Mouse (Mus musculus): ENCODE measurements around the gene Gulp1.

Gene Gulp1

GRCm38 (mm10) chr1:44551461-44552370 lies at the start of gene Gulp1:
TSS of gene Gulp1 (plus strand) at chr1:44551511.
- DNase-seq (ENCODE audit: low read depth): no peak

GRCm38 (mm10) chr1:44550261-44550660 lies 1.1 kb upstream of the Gulp1 start:
- no peak for DNase-seq (ENCODE audit: low read depth)

- no peak for DNase-seq (ENCODE audit: low read depth)
Measured at GRCm38 (mm10) chr1:44552371-44552841, 1.1 kb downstream of the Gulp1 start.

DNA sequence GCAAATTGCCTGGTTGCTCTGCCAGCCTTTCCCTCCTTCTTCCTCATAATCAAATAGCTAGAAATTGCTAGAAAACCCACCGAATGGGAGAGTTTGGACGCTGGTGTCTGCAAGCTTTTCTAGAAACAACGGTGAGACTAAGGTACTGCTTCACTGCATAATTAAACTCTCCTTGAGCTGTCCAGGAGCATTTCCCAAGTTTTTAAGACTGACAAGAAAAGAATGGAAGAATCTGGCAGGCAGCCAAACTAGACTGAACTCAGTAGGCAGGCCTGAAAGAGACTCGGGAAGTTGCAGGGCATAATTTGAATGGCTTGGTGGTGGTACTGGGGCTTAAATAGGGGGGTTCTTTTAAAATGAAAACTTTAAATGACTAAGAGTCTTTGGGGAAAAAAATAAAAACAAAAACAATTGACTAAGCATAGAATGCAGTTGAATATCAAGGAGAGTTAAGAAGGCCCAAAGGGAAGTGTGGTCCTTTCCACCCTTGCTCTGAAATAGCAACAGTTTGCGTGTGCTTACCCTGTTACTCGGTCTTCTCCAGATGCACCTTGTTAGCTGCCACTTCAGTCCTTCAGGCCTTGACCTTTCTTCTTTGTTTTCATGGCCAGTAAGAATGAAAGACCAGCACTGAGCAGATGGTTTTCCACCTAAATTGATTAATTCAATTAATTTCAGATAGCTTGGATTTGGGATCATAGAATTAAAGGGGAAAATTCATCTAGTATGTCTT lies 2.0 kb downstream of the Gulp1 start:
- no peak for DNase-seq (ENCODE audit: low read depth)

GRCm38 (mm10) chr1:44567431-44567830 lies 16.1 kb downstream of the Gulp1 start:
- no peak for DNase-seq (ENCODE audit: low read depth)

GRCm38 (mm10) chr1:44568296-44568695 lies 17.0 kb downstream of the Gulp1 start:
- no peak for DNase-seq (ENCODE audit: low read depth)

DNA sequence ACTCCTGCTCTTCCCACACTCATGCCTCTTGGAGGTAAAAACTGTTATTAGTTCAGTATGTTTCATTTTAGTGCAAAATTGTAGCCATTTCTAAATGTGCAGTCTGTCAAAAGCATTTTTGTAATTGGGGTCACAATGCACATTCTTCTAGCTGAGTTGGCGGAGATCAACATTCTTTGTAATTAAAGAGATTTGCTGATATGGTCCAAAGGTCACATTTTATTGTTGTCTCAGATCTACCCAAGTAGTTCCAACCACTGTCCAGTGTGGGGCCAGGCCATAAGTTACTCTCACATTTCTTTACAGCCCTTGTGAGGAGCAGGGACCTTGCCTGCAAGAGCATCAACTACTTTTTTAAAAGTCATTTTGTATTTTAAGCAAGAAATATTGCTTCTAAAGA lies 24.7 kb downstream of the Gulp1 start:
- DNase-seq (ENCODE audit: low read depth): no peak

DNA sequence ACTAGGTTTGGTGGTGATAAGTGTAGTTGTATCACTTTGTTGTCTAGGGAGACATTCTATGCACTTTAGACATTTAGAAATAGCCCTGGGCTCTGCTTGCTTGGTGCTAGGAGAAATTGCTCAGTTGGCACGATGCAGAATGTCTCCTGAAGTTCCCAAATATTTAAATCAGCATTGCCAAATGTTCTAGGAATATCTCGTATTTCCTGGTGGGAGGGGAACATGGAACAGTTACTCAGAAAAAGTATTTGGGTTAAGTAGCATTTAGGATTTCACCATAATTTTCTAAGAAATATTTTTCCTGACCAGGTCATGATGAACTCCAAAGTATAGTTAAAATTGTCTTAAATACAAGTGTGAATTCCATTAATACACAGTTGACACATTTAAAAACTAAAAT lies 25.3 kb downstream of the Gulp1 start:
- no peak for DNase-seq (ENCODE audit: low read depth)

DNA sequence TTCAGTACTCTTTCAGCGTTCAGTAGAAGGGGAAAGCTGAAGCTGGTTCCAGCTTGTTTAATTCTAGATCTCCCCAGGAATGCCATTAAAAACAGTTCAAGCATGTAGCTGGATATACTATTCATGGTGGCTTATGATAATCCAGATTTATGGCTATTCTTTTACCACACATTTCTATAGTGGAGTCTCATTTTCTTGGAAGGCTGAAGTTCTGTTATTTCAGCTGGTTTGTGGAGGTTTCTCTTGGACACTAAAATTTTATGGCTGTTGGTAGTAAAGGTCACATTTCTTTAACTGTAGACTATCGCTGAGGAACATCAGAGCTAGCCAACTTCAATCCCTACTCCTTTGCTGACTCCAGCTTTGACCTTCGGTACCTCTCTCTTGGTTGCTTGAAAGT lies 29.1 kb downstream of the Gulp1 start:
- DNase-seq (ENCODE audit: low read depth): no peak

GRCm38 (mm10) chr1:44584886-44585385 lies 33.6 kb downstream of the Gulp1 start:
- DNase-seq (ENCODE audit: low read depth): peak; percentile 36

GRCm38 (mm10) chr1:44591742-44592141 lies 40.4 kb downstream of the Gulp1 start:
- no peak for DNase-seq (ENCODE audit: low read depth)

DNA sequence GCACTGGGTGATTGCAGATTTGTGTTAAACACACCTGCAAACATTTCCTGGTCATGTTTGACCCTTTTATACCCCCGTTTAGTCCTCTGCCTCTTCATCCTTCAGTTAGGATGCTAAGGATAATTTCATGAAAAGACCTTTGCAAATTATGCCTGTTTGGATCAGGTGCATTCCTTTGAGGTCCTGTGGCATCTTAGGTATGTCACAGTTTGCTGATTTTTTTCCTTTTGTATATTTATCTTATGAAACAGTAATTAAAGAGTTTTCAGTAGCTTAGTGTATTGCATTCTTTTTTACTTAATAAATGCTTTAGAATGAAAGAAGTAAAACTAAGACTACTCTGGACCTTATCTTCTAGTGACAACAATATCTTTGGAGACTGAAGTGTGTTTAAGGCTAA lies 41.8 kb downstream of the Gulp1 start:
- no peak for DNase-seq (ENCODE audit: low read depth)

DNA sequence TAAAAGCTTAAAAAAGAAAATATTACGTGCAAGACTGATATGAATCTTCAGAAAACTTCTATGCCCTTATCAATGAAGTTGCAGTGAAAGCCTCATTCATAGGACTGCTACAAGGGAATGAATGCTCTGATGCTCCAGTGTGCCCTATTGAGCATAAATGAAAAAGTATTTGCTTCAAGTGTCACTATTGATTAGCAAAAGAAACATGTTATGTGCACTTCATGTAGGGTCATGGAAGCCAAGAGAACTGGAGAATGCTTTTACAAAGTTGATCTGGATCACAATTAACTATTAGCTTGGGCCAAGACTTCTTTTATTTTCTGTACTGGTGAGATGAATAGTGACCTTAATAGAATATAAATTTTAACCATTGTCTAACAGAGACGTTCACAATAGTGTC lies 47.0 kb downstream of the Gulp1 start:
- DNase-seq (ENCODE audit: low read depth): no peak

DNA sequence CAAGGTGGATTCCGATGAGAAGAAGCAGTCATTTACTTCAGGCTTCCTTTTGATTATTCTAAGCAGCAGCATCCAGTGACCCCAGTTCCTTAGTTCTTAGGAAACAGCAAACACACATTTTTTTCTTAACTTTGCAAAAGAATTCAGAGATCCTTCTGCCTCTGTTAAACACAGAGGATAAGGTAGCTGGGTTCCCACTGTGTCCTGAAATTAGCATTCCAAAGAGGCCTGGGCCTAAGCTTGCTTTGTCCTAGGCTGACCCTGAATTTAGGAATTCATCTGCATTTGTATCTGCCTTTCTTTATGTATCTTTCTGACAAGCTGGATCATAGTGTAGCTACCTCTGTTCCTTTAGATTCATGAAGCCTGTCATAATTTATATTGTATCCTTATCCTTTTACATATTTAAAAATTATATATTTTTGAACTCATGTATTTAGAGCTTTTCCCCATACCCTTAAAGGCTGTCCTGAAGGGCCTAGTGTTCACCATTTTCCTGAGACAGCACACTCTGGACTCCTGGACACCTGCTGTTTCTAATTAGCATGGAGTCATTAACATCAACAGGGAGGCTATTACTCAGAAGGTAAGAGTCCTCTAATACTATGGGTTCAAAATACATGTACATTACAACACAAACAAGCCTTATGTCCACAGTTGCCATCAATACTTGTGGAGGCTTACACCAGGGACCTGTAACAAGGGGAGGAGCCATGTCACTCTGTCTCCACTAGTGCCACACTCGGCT lies 62.2 kb downstream of the Gulp1 start:
- no peak for DNase-seq (ENCODE audit: low read depth)

- no peak for DNase-seq (ENCODE audit: low read depth)
Measured at GRCm38 (mm10) chr1:44618751-44619150, 67.4 kb downstream of the Gulp1 start.

GRCm38 (mm10) chr1:44634481-44634880 lies 83.2 kb downstream of the Gulp1 start:
- no peak for DNase-seq (ENCODE audit: low read depth)

GRCm38 (mm10) chr1:44645678-44646276 lies 94.5 kb downstream of the Gulp1 start:
- no peak for DNase-seq (ENCODE audit: low read depth)

GRCm38 (mm10) chr1:44678974-44679373 lies 127.7 kb downstream of the Gulp1 start:
- no peak for DNase-seq (ENCODE audit: low read depth)

GRCm38 (mm10) chr1:44679415-44679814 lies 128.1 kb downstream of the Gulp1 start:
- no peak for DNase-seq (ENCODE audit: low read depth)

DNA sequence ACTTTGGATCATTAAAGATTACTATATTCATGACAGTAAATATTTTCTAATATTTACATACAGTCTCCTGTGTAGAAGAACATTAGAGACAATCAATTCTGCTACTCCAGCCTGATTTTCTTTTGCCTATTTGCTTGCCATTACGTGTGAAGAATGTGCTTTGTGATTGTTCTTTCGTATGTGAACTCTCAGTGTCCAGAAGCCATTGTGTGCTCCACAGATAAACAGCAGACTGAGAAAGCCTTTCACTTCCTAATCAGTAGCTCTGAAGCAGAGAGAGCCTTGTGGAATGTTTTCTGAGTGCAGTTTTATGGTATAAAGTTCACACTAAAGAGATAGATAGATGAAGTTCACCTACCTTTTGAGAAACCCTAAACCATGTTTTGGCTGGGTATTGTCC lies 131.2 kb downstream of the Gulp1 start:
- no peak for DNase-seq (ENCODE audit: low read depth)

DNA sequence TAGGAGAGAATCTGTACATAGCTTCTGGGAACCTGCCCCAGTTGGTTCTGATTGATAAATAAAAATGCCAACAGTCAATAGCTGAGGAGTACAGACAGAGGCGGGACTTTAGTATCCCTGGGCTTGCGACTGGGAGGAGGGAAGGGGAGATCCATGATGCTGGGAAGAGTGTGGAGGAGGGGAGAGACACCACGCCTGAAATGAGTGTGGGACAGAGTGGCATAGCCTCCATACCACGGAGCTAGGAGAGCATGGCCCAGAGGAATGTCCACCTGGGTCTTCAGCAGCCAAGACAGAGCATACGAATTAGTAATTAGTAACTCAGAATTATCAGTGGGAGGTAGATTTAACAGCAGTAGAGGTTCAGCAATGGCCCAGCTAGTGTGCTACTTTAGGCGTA lies 132.4 kb downstream of the Gulp1 start:
- no peak for DNase-seq (ENCODE audit: low read depth)
